Mouse (Mus musculus): ENCODE measurements around the gene Dzank1. TPM values are rescaled to one million over a fixed set of nuclear protein-coding genes. Genes with fewer than 3 reads are reported as not detected.
A peak's percentile ranks its signal among the peaks of the same experiment; 100 is the strongest.

The Dzank1 gene
- polyA plus RNA-seq, 1 experiment from 2014 or later = 0.25 TPM

DNA sequence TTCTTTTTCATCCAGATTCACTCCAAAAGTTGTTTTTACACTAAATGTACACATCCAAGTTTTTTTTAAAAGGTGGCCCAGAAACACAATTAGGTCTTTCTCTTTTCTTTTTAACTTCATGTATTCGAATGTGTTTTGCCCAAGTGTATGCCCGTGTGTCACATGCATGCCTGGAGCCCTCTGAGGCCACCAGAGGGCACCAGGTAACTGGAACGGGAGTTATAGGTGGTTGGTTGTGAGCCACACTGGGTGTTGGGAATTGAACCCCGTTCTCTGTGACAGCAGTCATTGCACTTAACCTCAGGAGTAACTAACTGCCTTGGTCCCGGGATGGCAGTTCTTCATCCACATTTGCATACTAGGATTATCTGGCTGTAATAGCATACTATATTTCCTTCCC lies 60.0 kb downstream of the Dzank1 start:
- DNase-seq (ENCODE audit: low spot score) = peak; percentile 35

DNA sequence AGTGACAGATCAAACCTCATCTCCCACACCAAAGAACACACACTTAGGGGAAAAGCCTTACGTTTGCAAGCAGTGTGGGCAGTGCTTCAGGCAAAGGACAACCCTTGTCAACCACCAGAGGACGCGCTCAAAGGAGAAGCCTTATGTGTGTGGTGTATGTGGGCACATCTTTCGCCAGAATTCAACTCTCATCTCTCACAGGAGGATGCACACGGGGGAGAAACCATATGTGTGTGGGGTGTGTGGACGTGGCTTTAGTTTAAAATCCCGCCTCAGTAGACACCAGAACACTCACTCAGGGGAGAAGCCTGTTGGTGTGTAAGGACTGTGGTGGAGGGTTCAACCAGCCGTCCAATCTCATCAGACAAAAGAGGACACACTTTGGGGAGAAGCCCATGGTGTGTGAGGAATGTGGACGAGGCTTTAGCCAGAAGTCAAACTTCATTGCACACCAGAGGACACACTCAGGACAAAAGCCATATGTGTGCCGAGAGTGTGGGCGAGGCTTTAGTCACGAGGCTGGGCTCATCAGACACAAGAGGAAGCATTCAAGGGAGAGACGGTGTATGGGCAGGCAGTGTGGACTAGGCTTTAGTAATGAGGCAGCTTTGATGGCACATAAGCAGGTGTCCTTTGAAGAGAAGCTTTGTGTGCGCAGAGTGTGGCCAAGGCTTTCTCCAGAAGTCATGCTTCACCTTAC lies 61.2 kb downstream of the Dzank1 start:
- DNase-seq (ENCODE audit: low spot score) = no peak

GRCm38 (mm10) chr2:144464799-144465760 lies 62.1 kb downstream of the Dzank1 start:
- no peak for DNase-seq (ENCODE audit: low spot score)

DNA sequence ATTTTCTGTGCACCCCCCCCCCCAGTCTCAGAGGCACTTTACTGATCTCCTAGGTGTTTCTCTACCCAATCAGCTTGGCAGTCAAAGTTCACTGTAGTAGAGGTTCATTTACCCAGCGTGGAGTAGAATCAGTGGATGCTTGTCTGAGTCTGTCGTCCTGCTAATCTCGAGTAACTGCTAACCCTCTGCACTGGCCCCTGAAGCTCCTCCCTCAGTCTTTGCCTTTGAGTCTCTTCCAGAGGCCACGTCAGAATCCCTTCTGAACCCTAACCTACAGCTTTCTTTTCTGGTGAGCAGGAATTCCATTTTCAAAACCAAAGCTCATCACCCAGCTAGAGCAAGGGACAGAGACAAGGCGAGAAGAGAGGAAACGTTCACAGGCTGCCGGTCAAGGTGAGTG lies 63.0 kb downstream of the Dzank1 start:
- DNase-seq (ENCODE audit: low spot score) = no peak

- DNase-seq (ENCODE audit: low spot score) = peak; percentile 70
Observed at GRCm38 (mm10) chr2:144458975-144459754, 68.0 kb downstream of the Dzank1 start.

GRCm38 (mm10) chr2:144458355-144458754 lies 68.9 kb downstream of the Dzank1 start:
- DNase-seq (ENCODE audit: low spot score) = no peak

GRCm38 (mm10) chr2:144452364-144453008 lies 74.7 kb downstream of the Dzank1 start:
- peak; percentile 75 for DNase-seq (ENCODE audit: low spot score)

- no peak for DNase-seq (ENCODE audit: low spot score)
Observed at GRCm38 (mm10) chr2:144450378-144450777, 76.8 kb downstream of the Dzank1 start.

DNA sequence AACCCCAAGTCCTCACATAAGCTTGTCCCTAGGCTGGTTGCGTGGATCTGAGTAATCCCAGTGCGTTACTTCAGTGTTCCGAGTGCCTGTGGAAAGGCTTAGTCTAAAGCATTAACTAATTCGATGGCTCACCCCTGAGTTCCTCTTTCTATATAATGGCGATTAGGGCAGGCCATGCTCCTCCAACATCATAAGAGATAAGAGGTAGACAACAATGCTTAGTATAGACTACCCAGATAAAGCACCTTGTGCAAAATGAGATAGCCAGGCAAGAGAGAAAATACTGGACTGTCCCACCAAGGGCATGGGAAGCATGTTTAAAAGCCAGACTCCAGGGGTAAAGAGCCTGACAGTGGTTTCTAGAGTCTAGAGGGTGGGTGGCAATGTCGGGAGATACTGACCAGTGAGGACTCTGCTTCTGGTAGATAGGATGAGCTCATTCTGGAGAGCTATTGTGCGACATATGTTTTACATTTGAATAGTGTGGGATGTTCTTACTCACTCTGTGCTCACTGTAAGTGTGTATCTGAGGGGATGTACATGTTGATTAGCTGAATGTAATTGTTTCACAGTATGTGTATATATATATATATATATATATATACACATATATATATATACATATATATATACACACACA lies 80.7 kb downstream of the Dzank1 start:
- DNase-seq (ENCODE audit: low spot score) = no peak

DNA sequence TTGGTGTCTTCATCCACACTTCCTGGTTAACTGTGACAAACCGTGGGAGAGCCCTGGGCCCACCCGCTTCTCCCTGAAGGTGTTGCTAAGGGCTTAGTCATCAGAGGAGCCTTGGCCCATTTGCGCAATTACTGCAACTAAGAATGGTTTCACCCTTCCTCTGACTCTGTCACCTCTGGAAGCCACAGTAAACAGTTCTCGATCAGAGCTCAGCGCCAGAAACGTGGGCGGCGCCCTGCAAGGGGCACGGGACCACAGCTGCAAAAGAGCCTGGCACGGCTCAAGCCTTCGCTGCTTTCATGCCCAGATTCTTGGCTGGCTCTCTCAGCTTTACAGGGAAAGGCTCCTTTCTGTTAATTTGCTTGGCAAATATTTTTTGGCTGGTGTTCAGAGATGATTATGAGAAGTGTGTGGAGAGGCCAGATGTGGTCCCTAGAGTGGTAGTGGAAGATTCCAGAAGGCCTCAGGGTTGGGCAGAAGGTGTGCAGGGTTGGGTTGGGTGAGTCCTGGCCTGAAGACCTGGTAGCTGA lies 85.8 kb downstream of the Dzank1 start:
- no peak for DNase-seq (ENCODE audit: low spot score)

GRCm38 (mm10) chr2:144439191-144439700 lies 88.0 kb downstream of the Dzank1 start:
- no peak for DNase-seq (ENCODE audit: low spot score)

DNA sequence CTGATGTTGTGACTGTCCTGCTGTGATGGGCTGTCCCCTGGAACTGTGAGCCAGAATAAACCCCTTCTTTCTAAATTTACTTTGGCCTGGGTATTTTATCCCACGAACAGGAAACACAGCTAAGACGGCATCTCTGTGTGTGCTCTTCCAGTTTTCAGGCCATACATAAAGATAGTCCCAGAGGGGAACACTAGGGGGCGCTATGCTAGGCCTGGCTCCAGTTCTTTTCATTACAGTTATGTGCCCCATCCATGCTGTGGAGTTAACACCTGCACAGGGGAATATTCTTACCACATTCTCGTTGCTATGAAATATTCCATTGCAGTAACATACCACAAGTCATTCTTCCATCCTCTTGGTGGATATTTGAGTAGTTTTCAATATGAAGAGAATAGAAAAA lies 88.8 kb downstream of the Dzank1 start:
- peak; percentile 28 for DNase-seq (ENCODE audit: low spot score)

DNA sequence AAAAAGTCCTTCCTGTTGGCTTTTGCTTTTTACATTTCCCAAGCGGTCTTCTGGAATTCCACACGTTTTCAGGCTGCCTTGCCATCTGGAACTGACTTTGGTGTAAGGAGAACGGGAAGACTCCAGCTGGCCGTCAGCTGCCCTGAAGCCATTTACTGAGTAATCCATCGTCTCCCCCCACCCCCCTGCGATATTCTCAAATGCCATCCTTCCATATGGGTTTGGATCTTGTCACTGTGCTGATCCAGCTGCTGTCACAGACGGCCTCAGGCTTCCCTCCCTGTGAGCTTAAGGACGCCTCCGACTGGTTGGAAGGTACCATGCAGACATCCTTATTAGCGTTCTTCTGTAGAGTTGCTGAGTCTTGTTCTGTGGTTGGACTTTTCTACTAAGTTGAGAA lies 91.5 kb downstream of the Dzank1 start:
- no peak for DNase-seq (ENCODE audit: low spot score)

DNA sequence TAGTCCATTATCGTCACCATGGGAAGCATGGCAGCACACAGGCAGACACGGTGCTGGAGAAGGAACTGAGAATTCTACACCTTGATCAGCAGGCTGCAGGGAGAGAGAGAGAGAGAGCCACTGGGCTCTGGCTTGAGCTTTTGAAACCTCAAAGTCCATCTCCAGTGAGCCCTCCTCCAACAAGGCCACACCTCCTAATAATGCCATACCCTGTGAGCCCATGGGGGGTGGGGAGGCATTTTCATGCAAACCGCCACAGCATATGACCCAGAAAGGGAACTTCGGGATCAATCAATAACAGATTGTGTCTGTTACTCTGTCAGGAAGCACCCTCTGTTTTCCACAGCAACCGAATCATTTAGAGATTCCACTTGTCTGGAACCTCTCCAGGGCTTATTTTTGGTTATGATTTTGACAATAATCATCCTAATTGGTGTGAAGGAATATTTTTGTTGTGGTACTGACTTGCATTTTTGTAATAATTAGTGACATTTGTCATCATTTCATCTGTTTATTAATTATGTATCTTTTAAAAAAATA lies 95.9 kb downstream of the Dzank1 start:
- DNase-seq (ENCODE audit: low spot score) = no peak

DNA sequence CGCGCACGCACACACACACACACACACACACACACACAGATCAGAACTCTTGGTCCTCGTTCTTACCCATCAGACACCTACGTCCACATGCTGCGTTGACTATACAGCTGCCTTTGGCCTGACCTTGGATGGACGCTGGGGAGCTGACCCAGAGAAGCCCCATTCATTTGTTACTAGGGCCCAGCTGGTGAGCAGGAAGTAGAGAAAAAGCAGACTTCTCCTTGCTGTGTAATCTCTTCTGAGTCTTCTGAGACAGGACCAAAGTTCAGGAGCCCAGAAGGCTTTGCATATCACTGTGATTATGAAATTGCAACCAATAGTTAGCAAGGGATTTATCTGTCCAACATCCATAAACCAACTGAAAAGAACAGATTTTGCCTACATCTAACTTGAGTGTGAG lies 98.0 kb downstream of the Dzank1 start:
- no peak for DNase-seq (ENCODE audit: low spot score)

DNA sequence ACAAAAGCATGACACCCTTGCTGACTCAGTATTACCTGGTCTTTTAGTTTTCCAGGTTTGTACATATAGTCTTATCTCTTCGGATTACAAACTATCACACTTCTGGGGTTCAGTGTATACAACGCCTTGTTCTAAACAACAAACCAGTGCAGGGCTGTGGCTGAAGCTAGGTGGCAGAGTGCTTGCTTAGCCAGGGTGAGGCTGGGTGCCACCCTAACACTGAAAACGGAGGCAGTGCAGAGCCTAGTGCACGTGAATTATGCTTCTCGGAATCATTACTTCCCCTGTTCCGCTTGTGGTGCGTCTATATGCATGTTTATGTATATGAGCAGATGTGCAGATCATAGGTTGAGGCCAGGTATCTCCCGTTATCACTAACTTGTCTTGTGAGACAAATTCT lies 98.6 kb downstream of the Dzank1 start:
- no peak for DNase-seq (ENCODE audit: low spot score)

DNA sequence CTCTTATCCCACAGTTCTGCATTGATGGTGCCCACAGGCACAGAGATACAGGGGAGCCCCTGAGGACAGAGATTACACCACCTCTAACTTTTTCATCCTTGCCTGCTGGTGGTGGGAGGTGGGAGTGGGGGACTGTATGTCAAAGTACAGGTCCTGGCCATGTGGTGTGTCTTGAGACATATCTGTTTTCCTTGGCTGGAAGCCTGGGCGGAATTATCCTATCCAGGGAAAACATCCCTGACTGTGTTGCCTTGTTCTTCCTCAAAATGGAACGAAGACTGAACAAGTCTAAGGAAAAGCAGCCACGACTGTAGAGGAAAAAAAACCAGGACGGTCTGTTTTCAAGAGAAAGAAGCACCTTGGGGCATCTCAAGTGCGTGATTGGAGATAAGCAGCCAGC lies 99.4 kb downstream of the Dzank1 start:
- DNase-seq (ENCODE audit: low spot score) = no peak

DNA sequence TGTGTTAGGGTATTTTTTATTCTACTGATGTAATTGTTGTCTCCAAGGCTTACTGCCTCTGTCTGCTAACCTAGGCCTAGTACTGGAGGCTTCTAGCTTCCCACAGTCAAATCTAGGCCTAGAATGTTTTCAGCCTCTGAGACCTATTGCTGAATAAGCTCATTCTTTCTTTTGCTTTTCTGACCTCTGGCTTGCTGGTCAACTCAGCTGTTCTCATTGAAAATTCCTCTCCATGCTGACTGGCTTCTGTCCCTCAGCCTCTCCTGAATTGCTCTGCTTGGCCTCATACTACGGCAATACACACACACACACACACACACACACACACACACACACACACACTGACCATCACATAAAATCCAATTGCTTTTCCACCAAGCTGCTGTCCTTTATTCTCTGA lies 101.5 kb downstream of the Dzank1 start:
- no peak for DNase-seq (ENCODE audit: low spot score)

DNA sequence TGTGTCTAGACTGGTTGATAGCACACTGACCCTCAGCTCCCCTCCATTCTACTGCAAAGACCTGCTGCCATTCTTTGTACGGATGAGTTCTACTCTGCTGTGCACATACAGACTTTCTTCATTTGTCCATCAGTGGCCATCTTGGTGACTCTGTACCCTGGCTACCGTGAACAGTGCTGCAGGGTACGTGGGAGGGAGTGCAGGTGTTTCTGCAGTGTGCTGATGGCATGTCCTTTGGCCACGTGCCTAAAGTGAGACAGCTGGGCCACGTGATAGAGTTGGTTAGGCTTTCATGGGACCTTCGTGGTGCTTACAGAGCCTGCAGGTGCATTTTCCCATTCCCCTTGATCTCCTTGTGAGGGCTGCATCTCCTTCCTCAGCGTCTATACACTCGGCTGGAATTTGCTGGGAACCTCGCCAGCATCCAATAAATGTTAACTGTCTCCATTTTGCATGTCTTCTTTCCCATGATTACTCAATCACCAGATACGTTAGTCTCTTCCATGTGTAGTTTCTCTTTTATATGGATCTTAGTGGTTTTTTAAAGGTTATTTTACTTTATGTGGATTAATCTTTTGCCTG lies 105.0 kb downstream of the Dzank1 start:
- no peak for DNase-seq (ENCODE audit: low spot score)
